Mouse (Mus musculus) kidney, postnatal 0 days (tissue): ENCODE measurements at regions not wholly inside any gene's neighbourhood (a gene's known extent, or its start where the extent isn't known, plus 50 kb on each side); places are given as distances from the start of the nearest gene placed in this dataset.
A peak's percentile ranks its signal among the peaks of the same experiment; 100 is the strongest.

ENCODE experiments used
- ATAC-seq: fragments of 200-750 bp; cut with Nextera tagmentation; replicated peaks from 2 replicates; pipeline ENCODE4 v1.8.0; 2017; ENCODE audit warnings: low read depth, moderate number of reproducible peaks, moderate TSS enrichment, moderate library complexity; ENCODE audit not compliant: low FRiP score
- DNase-seq: peaks from one replicate; pipeline ENCODE4 v3.0.0-alpha.2; 2016; ENCODE audit warnings: low spot score
- H3K27ac ChIP-seq: fragments of 300-500 bp; sonication (generic); 2 replicates; pipeline ENCODE4 v1.5.1; 2014; ENCODE audit warnings: mild to moderate bottlenecking
- H3K27me3 ChIP-seq: fragments of 300-500 bp; sonication (generic); 2 replicates; pipeline ENCODE4 v1.6.1; 2014; ENCODE audit warnings: low read length, mixed read lengths; ENCODE audit not compliant: insufficient read depth
- H3K36me3 ChIP-seq: fragments of 300-500 bp; sonication (generic); 2 replicates; pipeline ENCODE4 v1.6.1; 2014; ENCODE audit warnings: low read length, mixed read lengths; ENCODE audit not compliant: insufficient read depth
- H3K4me1 ChIP-seq: fragments of 300-500 bp; sonication (generic); replicated peaks from 2 replicates; pipeline ENCODE4 v1.6.1; 2014; ENCODE audit warnings: antibody characterized with exemption, low read length, mixed read lengths; ENCODE audit not compliant: insufficient read depth
- H3K4me2 ChIP-seq: fragments of 300-500 bp; sonication (generic); 2 replicates; pipeline ENCODE4 v1.6.1; 2014; ENCODE audit warnings: mild to moderate bottlenecking, low read length, moderate library complexity, mixed read lengths
- H3K4me3 ChIP-seq: fragments of 300-500 bp; sonication (generic); replicated peaks from 2 replicates; pipeline ENCODE4 v1.5.1; 2014; ENCODE audit warnings: low read depth, low read length
- H3K9ac ChIP-seq: fragments of 300-500 bp; sonication (generic); 2 replicates; pipeline ENCODE4 v1.6.1; 2014; ENCODE audit warnings: low read depth, low read length
- H3K9me3 ChIP-seq: fragments of 300-500 bp; sonication (generic); replicated peaks from 2 replicates; pipeline ENCODE4 v1.6.1; 2016; ENCODE audit warnings: low read length, inconsistent platforms, mixed read lengths
- CTCF ChIP-seq: IDR thresholded peaks from 2 replicates; pipeline ENCODE4 v1.5.1; 2016; ENCODE audit warnings: antibody characterized with exemption, low read depth, mild to moderate bottlenecking, moderate library complexity
- WGBS: fragments of 180-500 bp; shearing (Covaris S2); extraction: QIAGEN DNeasy Blood & Tissue Kit; methylation state at CpG from one replicate; pipeline ENCODE4 v1.1.7; 2014; 5-methylcytosine and 5-hydroxymethylcytosine counted together

DNA sequence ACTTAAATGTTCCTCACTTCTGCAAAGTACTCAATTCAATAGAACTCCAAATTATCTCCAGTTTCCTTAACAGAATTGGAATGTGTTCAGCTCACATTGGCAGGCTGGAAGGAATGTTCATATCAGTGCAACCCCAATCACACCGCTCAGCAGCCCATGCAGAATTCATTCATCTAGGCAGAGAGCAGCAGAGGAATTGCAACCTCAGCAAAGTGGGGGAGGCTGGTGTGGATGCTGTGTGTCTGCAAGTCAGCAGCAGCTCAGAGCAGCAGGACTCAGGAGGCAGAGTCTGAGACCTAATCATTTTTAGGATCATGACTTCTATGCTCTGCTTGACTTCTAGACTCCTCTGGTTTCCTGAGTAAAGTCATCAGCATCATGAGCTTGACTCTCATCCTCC, 100.7 kb upstream of the Chrna7 start:
- no peak for TF ChIP-seq CTCF

DNA sequence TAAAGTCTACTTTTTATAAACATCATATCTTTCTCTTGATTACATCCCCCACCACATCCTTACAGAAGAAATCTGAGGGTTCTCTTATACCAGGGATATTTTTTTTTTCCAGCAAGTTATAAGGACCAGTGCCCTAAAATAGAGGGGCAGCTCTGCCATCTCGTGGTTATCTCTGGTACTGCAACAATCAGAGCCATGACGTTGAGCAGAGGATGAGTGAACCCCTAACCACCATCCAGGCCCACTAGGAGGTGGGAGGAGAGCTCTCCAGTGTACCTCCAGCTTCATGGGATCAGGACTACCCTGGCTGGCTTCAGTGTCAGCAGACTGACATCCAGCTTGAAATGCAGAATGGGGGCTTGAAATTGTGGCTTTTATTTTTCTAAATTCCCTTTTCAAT, 107.2 kb upstream of the Chrna7 start:
- H3K36me3 ChIP-seq, result no peaks in the 10 kb centered on the region
- 2% methylated on average over 2 of the region's 2 CpGs for WGBS
- H3K27me3 ChIP-seq, result no peaks in the 10 kb centered on the region
- H3K9ac ChIP-seq, result no peak overlapping the region
- no peak overlapping the region for H3K27ac ChIP-seq
- TF ChIP-seq CTCF, result peak; percentile 83
- DNase-seq, result peak; percentile 50
- no peaks in the 10 kb centered on the region for H3K9me3 ChIP-seq
- no peak overlapping the region for H3K4me2 ChIP-seq
- no peak overlapping the region for H3K4me3 ChIP-seq
- H3K4me1 ChIP-seq, result no peaks in the 10 kb centered on the region
- no peak for ATAC-seq

More for the DNA sequence above, 100.7 kb upstream of the Chrna7 start:
- WGBS, result 70% methylated on average over 1 of the region's 1 CpGs
- Histone ChIP-seq H3K4me3 (no peak overlapping the region), H3K27ac (no peak overlapping the region), H3K4me1 (no peaks in the 10 kb centered on the region), H3K9ac (no peak overlapping the region), H3K27me3 (no peaks in the 10 kb centered on the region), H3K36me3 (no peaks in the 10 kb centered on the region), H3K9me3 (no peaks in the 10 kb centered on the region), H3K4me2 (no peak overlapping the region)
- no peak for DNase-seq
- ATAC-seq, result no peak

GRCm38 (mm10) chr7:63321171-63321570, 108.8 kb upstream of the Chrna7 start:
- Histone ChIP-seq H3K4me2 (no peak overlapping the region), H3K4me3 (no peak overlapping the region), H3K27me3 (no peaks in the 10 kb centered on the region), H3K9ac (no peak overlapping the region), H3K9me3 (no peaks in the 10 kb centered on the region), H3K4me1 (no peaks in the 10 kb centered on the region), H3K27ac (no peak overlapping the region), H3K36me3 (no peaks in the 10 kb centered on the region)
- TF ChIP-seq CTCF, result no peak
- WGBS, result 85% methylated on average over 5 of the region's 5 CpGs
- DNase-seq (no peak), ATAC-seq (no peak)

DNA sequence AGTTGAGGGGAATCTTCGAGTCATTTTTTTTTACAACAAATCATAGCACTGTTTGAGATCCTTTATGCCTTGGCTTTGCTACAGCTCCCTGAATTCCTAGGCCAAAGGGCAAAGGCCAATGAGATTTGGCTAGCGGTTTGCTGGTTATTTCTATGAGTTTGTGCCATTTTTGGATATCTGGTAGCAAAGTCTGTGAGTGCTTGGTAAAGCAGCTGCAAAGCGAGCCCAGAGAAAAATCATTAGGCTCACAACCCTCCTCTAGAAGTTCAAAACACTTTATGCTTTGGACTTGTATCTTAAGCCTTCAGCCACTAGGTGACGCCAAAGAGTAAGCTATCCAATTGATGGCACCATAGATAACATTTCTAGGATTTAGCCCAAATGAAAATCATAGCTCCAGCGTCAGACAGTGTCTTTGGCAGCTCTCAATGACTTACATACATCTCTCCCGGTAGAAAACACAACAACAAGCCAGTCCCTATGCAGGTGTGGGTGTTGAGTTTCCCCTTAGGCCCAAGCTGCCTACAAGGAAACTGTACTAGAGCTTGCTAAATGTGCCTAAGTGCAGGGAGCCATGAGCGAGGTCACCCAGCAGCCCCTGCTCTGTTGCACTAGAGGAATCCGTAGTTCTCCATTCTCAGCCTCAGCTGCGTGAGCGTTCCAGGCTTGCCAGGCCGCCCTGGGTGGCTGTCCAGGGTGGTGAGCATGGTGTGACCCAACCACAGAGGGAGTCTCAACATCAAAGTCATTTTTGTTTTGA, 109.8 kb upstream of the Chrna7 start:
- DNase-seq (peak; percentile 52), ATAC-seq (no peak)
- Histone ChIP-seq H3K9ac (no peak overlapping the region), H3K4me2 (no peak overlapping the region), H3K36me3 (no peaks in the 10 kb centered on the region), H3K9me3 (no peaks in the 10 kb centered on the region), H3K27me3 (no peaks in the 10 kb centered on the region), H3K27ac (no peak overlapping the region), H3K4me1 (no peaks in the 10 kb centered on the region), H3K4me3 (no peak overlapping the region)
- peak; percentile 78 for TF ChIP-seq CTCF
- WGBS, result 42% methylated on average over 11 of the region's 11 CpGs

GRCm38 (mm10) chr7:63335146-63335545, 109.4 kb upstream of the Otud7a start:
- ATAC-seq, result no peak
- H3K36me3 ChIP-seq, result no peaks in the 10 kb centered on the region
- peak; percentile 67 for TF ChIP-seq CTCF
- H3K9me3 ChIP-seq, result no peaks in the 10 kb centered on the region
- 26% methylated on average over 1 of the region's 1 CpGs for WGBS
- H3K4me1 ChIP-seq, result no peaks in the 10 kb centered on the region
- H3K27ac ChIP-seq, result no peak overlapping the region
- peak; percentile 51 for DNase-seq
- H3K4me3 ChIP-seq, result no peak overlapping the region
- H3K27me3 ChIP-seq, result no peaks in the 10 kb centered on the region
- no peak overlapping the region for H3K9ac ChIP-seq
- no peak overlapping the region for H3K4me2 ChIP-seq

DNA sequence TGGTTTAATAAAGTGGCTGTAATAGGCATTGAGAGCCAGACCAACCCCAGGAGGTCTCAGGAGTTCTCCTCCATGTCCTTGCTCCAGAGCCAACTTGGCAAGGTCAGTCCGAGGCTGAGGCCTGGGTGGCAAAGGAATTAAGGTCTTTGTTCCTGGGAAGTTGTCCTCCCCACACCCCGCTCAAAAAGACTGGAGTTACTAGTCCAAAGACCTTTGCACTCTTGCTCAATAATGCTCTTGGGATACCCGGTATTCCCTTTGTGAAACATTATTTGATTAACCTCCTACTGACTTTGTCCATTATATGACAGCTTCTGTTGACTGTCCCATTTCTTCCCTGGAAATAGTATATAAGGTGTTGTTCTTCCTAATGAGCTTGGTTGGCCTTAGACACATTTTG, 108.5 kb upstream of the Otud7a start:
- ATAC-seq, result no peak
- no peaks in the 10 kb centered on the region for H3K4me1 ChIP-seq
- TF ChIP-seq CTCF, result no peak
- H3K4me3 ChIP-seq, result no peak overlapping the region
- no peak overlapping the region for H3K9ac ChIP-seq
- no peaks in the 10 kb centered on the region for H3K27me3 ChIP-seq
- no peak overlapping the region for H3K4me2 ChIP-seq
- H3K36me3 ChIP-seq, result no peaks in the 10 kb centered on the region
- no peak for DNase-seq
- no peak overlapping the region for H3K27ac ChIP-seq
- 78% methylated on average over 3 of the region's 3 CpGs for WGBS
- H3K9me3 ChIP-seq, result no peaks in the 10 kb centered on the region

- H3K4me1 ChIP-seq, result no peaks in the 10 kb centered on the region
- 65% methylated on average over 4 of the region's 4 CpGs for WGBS
- no peak for ATAC-seq
Observed at GRCm38 (mm10) chr7:63341716-63342115, 102.8 kb upstream of the Otud7a start.

More at GRCm38 (mm10) chr7:63341716-63342115, 102.8 kb upstream of the Otud7a start:
- Histone ChIP-seq H3K9me3 (no peaks in the 10 kb centered on the region), H3K9ac (no peak overlapping the region), H3K4me3 (no peak overlapping the region), H3K27me3 (no peaks in the 10 kb centered on the region), H3K27ac (no peak overlapping the region), H3K4me2 (no peak overlapping the region), H3K36me3 (no peaks in the 10 kb centered on the region)
- no peak for TF ChIP-seq CTCF
- DNase-seq, result no peak
